Mouse (Mus musculus) hindbrain, embryonic 14.5 days (tissue): ENCODE results near the gene B3galt4. TPM values are rescaled to one million over a fixed set of nuclear protein-coding genes. Genes with fewer than 3 reads are reported as not detected.

Source experiments
- ATAC-seq: fragments of 200-750 bp; cut with Nextera tagmentation; 2 replicates; pipeline ENCODE4 v1.8.0; 2017; ENCODE audit warnings: moderate number of reproducible peaks, mild to moderate bottlenecking, moderate TSS enrichment, moderate library complexity; ENCODE audit not compliant: low FRiP score
- DNase-seq: peaks from one replicate; pipeline ENCODE4 v3.0.0-alpha.2; 2015; ENCODE audit warnings: low spot score
- H3K27ac ChIP-seq: fragments of 300-500 bp; sonication (generic); 2 replicates; pipeline ENCODE4 v1.5.1; 2014; ENCODE audit warnings: mild to moderate bottlenecking, moderate library complexity
- H3K27me3 ChIP-seq: fragments of 300-500 bp; sonication (generic); 2 replicates; pipeline ENCODE4 v1.6.1; 2014; ENCODE audit warnings: mild to moderate bottlenecking, low read length, mixed read lengths; ENCODE audit not compliant: control insufficient read depth, insufficient read depth
- H3K36me3 ChIP-seq: fragments of 300-500 bp; sonication (generic); replicated peaks from 2 replicates; pipeline ENCODE4 v1.6.1; 2014; ENCODE audit not compliant: control insufficient read depth, insufficient read depth
- H3K4me1 ChIP-seq: fragments of 300-500 bp; sonication (generic); replicated peaks from 2 replicates; pipeline ENCODE4 v1.6.1; 2014; ENCODE audit warnings: antibody characterized with exemption, low read length, mixed read lengths; ENCODE audit not compliant: control insufficient read depth, insufficient read depth
- H3K4me2 ChIP-seq: fragments of 300-500 bp; sonication (generic); replicated peaks from 2 replicates; pipeline ENCODE4 v1.6.1; 2014; ENCODE audit warnings: mild to moderate bottlenecking, moderate library complexity
- H3K4me3 ChIP-seq: fragments of 300-500 bp; sonication (generic); replicated peaks from 2 replicates; pipeline ENCODE4 v1.5.1; 2014; ENCODE audit warnings: mild to moderate bottlenecking, low read length
- H3K9ac ChIP-seq: fragments of 300-500 bp; sonication (generic); 2 replicates; pipeline ENCODE4 v1.6.1; 2014
- H3K9me3 ChIP-seq: fragments of 300-500 bp; sonication (generic); 2 replicates; pipeline ENCODE4 v1.6.1; 2016; ENCODE audit warnings: low read length; ENCODE audit not compliant: control insufficient read depth
- WGBS: fragments of 180-500 bp; shearing (Covaris S2); extraction: QIAGEN DNeasy Blood & Tissue Kit; methylation state at CpG from one replicate; pipeline ENCODE4 v1.1.7; 2014; 5-methylcytosine and 5-hydroxymethylcytosine counted together
- polyA plus RNA-seq: library from polyadenylated mRNA; unstranded; fragments of >200 nt; fragmentation: Nextera tagmentation; extraction: Ambion mirVana; gene quantifications from 2 replicates; pipeline ENCODE4 v1.2.1, GENCODE M21; 2014

B3galt4 gene
- polyA plus RNA-seq, 1 experiment from 2014 or later: 9.2 TPM

DNA sequence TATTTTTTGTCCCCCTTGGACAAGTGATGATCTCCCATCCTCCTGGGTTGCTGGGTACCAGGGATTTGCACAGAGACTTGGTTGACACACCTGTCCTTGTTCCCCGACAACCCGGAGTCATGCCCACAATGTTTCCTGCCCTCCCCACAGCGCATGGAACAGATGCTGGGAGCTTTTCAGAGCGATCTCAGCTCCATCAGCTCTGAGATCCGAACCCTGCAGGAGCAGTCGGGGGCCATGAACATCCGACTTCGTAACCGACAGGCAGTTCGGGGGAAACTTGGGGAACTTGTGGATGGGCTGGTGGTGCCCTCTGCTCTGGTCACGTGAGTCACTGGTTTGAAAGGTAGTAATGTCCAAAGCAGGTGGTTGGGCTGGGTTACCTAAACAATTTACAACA is 7.2 kb upstream of the B3galt4 start:
- H3K4me2 ChIP-seq: no peak overlapping the region
- H3K27ac ChIP-seq: no peak overlapping the region
- H3K4me1 ChIP-seq: peaks cover 17% of the 10 kb centered on the region
- H3K9me3 ChIP-seq: no peaks in the 10 kb centered on the region
- H3K27me3 ChIP-seq: no peaks in the 10 kb centered on the region
- H3K9ac ChIP-seq: no peak overlapping the region
- H3K36me3 ChIP-seq: peaks cover 60% of the 10 kb centered on the region
- WGBS: 95% methylated on average over 11 of the region's 11 CpGs
- no peak overlapping the region for H3K4me3 ChIP-seq
- no peak for DNase-seq
- ATAC-seq: no peak

GRCm38 (mm10) chr17:33957493-33957892 is 6.2 kb upstream of the B3galt4 start:
- WGBS: 88% methylated on average over 6 of the region's 6 CpGs
- no peak overlapping the region for H3K27ac ChIP-seq
- H3K9ac ChIP-seq: no peak overlapping the region
- peaks cover 17% of the 10 kb centered on the region for H3K4me1 ChIP-seq
- no peak overlapping the region for H3K4me3 ChIP-seq
- no peak for ATAC-seq
- DNase-seq: no peak
- H3K36me3 ChIP-seq: peaks cover 60% of the 10 kb centered on the region
- H3K9me3 ChIP-seq: no peaks in the 10 kb centered on the region
- H3K27me3 ChIP-seq: no peaks in the 10 kb centered on the region
- no peak overlapping the region for H3K4me2 ChIP-seq

DNA sequence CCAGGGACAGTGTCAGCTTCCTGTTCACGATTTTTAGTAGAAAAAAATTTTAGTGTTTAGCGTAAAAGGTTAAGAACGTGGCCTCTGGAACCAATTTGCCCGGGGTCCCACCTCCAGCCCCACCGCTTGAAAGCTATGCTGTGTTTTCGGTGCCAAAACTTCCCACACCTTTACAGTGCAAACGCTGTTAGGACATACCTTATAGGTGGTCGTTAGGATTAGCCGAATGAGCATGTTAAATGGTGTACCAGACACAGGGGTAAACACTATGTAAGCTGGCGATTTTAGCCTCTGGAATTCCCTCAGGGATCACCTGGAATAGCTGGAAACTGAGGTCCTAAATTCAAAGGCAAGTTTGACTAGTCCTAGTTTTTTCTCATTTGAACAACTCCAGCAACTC is 5.0 kb upstream of the B3galt4 start:
- Histone ChIP-seq H3K27me3 (no peaks in the 10 kb centered on the region), H3K9ac (peak overlapping the region; percentile 86), H3K4me1 (peaks cover 25% of the 10 kb centered on the region), H3K9me3 (no peaks in the 10 kb centered on the region), H3K36me3 (peaks cover 59% of the 10 kb centered on the region), H3K27ac (peak overlapping the region; percentile 90), H3K4me2 (peak overlapping the region; percentile 75), H3K4me3 (peak overlapping the region; percentile 83)
- WGBS: 9% methylated on average over 10 of the region's 10 CpGs
- ATAC-seq (no peak), DNase-seq (no peak)

DNA sequence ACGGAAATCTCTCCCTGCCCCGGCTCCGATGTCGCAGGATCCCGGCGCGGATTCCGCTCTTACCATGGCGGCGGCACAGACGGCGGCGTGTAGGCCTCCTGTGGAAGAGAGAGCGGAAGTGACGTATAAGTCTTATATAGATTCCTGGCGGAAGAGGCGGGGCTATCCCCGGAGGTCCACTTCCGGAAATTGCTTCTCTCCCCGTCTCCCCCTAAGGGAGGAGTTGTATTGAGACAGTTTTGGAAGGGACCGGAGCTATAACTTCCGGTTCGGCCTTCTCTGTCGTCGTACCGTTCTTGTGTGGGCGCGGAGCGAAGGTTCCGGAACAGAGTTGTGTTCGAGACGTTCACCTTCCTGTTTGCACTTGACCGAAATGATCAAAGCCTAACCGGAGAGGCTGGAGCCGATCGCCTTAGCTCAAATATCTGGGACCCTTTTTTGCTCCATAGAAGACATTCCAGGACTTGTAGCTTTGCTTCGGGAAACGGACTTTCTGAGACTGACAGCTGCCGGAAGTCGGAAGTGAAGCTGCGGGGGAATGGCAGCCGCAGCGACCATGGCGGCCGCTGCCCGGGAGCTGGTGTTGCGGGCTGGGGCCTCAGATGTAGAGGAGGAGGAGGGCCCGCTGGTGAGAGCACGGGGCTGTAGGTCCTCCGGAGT is 4.4 kb upstream of the B3galt4 start, which contains the start of the genes Vps52 and Rps18:
Vps52 (plus strand) TSS at position 258 of the 660 bp plus-strand sequence.
Rps18 (minus strand) TSS at position 447 of the 660 bp plus-strand sequence.
- DNase-seq: peak; percentile 99
- peak; percentile 89 for ATAC-seq
- H3K9me3 ChIP-seq: no peaks in the 10 kb centered on the region
- H3K9ac ChIP-seq: peak within 1 kb of the TSS; percentile 90
- peak within 1 kb of the TSS; percentile 90 for H3K27ac ChIP-seq
- H3K4me3 ChIP-seq: peak within 1 kb of the TSS; percentile 83
- peaks cover 26% of the 10 kb centered on the region for H3K4me1 ChIP-seq
- peaks cover 52% of the 10 kb centered on the region for H3K36me3 ChIP-seq
- no peaks in the 10 kb centered on the region for H3K27me3 ChIP-seq
- WGBS: under 1% methylated on average over 50 of the region's 50 CpGs
- peak within 1 kb of the TSS; percentile 75 for H3K4me2 ChIP-seq

DNA sequence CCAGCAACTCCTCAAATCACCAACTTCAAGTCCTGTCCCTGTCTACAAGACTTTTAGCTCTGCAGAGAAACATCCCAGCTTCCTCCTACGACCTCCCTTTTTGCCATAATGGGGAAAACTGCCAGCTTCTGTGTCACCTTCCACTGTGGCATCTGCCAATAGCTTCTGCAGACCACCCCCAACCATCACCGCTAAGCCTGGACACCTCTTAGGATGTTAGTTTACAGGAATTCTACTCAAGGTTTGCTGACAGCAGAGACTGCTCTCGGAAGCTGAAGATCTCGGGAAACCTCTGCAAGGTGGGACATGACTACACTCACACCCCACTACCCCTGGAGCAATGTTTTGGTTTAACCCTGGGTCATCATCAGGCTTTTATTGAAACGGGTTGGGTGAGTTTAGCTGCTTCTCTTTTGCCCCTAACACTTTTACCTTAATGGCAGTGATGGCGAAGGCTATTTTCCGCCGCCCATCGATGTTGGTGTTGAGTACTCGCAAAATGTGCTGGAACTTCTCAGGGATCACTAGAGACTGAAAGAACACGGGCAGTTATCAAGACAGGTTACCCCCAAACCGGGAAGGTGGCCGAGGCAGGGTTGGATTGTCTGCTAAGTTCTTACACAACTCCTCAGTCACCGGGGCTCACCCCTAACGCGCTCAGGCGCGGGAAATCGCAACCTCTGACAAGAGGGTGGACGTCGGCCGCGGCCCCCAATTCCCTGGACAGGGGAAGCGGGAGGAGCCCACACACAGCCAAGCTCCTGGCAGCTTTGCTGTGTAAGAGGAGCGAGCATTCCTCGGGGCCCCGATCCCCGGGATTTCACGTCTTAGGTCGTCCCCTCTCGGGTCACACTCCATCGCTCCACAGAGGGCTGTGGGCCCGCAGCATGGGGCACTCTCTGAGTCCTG is 3.6 kb upstream of the B3galt4 start:
- peak overlapping the region; percentile 90 for H3K9ac ChIP-seq
- WGBS: under 1% methylated on average over 33 of the region's 33 CpGs
- peaks cover 48% of the 10 kb centered on the region for H3K36me3 ChIP-seq
- peak overlapping the region; percentile 85 for H3K27ac ChIP-seq
- ATAC-seq: no peak; the same call in 1 of the 2 replicates
- no peaks in the 10 kb centered on the region for H3K9me3 ChIP-seq
- DNase-seq: no peak
- no peaks in the 10 kb centered on the region for H3K27me3 ChIP-seq
- H3K4me2 ChIP-seq: peak overlapping the region; percentile 72
- peaks cover 34% of the 10 kb centered on the region for H3K4me1 ChIP-seq
- H3K4me3 ChIP-seq: peak overlapping the region; percentile 83

GRCm38 (mm10) chr17:33953961-33954565 is 2.8 kb upstream of the B3galt4 start:
- H3K4me1 ChIP-seq: peaks cover 39% of the 10 kb centered on the region

DNA sequence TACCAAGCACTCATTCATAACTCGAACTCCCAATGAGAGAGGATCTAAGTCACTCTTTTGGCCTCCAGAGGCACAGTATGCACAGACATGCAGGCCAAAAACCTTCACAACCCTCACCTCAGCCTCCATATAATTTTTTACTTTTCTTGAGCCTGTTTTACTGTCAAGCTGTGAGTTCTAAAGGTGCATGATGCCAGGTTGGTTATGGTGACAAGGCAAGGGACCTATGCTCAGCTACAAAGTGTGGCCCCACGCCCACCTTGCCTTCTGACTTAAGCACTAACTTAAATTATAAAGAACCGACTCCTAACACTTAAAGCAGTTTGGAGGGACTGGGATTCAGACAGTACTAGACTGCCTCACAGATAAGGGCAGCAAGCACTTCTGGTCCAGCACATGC is 2.0 kb upstream of the B3galt4 start:
- Histone ChIP-seq H3K9me3 (no peaks in the 10 kb centered on the region), H3K4me3 (no peak overlapping the region), H3K4me1 (peaks cover 39% of the 10 kb centered on the region), H3K4me2 (peak overlapping the region; percentile 5; the same call in 1 of the 2 replicates), H3K27me3 (no peaks in the 10 kb centered on the region), H3K9ac (0 out of 2 replicates have a peak overlapping the region, but pooled peaks have one; percentile 90), H3K27ac (no peak overlapping the region), H3K36me3 (peaks cover 46% of the 10 kb centered on the region)
- 80% methylated on average over 3 of the region's 3 CpGs for WGBS
- DNase-seq (no peak), ATAC-seq (no peak)

More at GRCm38 (mm10) chr17:33953961-33954565, 2.8 kb upstream of the B3galt4 start:
- no peaks in the 10 kb centered on the region for H3K27me3 ChIP-seq
- peaks cover 47% of the 10 kb centered on the region for H3K36me3 ChIP-seq
- peak overlapping the region; percentile 83 for H3K4me3 ChIP-seq
- no peak overlapping the region for H3K27ac ChIP-seq
- DNase-seq (no peak), ATAC-seq (no peak)
- peak overlapping the region; percentile 90 for H3K9ac ChIP-seq
- no peaks in the 10 kb centered on the region for H3K9me3 ChIP-seq
- WGBS: 39% methylated on average over 5 of the region's 5 CpGs
- peak overlapping the region; percentile 72 for H3K4me2 ChIP-seq

- DNase-seq (no peak), ATAC-seq (no peak)
- 0 out of 2 replicates have a peak overlapping the region, but pooled peaks have one; percentile 2 for H3K9ac ChIP-seq
- peaks cover 50% of the 10 kb centered on the region for H3K36me3 ChIP-seq
- WGBS: 78% methylated on average over 4 of the region's 4 CpGs
- H3K27me3 ChIP-seq: no peaks in the 10 kb centered on the region
- no peak overlapping the region for H3K4me3 ChIP-seq
- H3K27ac ChIP-seq: no peak overlapping the region
- 0 out of 2 replicates have a peak overlapping the region, but pooled peaks have one; percentile 5 for H3K4me2 ChIP-seq
- peaks cover 39% of the 10 kb centered on the region for H3K4me1 ChIP-seq
- no peaks in the 10 kb centered on the region for H3K9me3 ChIP-seq
Measured at GRCm38 (mm10) chr17:33952879-33953278, 1.6 kb upstream of the B3galt4 start.
